Mouse (Mus musculus) cortical plate, adult 2 months (tissue): Measurements from ENCODE around the gene Myof. TPM values are rescaled to one million over a fixed set of nuclear protein-coding genes. Genes with fewer than 3 reads are reported as not detected.

Experiments
- H3K27ac ChIP-seq: fragments of 200-500 bp; 2 replicates; pipeline ENCODE4 v1.5.1; 2012; ENCODE audit warnings: low read length, control low read depth, inconsistent platforms; ENCODE audit not compliant: insufficient read depth
- H3K4me1 ChIP-seq: fragments of 200-500 bp; 2 replicates; pipeline ENCODE4 v1.6.1; 2011; ENCODE audit warnings: low read length; ENCODE audit not compliant: control insufficient read depth, insufficient read depth
- H3K4me3 ChIP-seq: fragments of 200-500 bp; 2 replicates; pipeline ENCODE4 v1.5.1; 2011; ENCODE audit warnings: mild to moderate bottlenecking, low read length, control low read depth; ENCODE audit not compliant: insufficient read depth
- CTCF ChIP-seq: fragments of 200-500 bp; IDR thresholded peaks from 2 replicates; pipeline ENCODE4 v1.5.1; 2011; ENCODE audit warnings: mild to moderate bottlenecking, control low read depth, low read length; ENCODE audit not compliant: insufficient read depth; ENCODE audit errors: extremely low read depth
- POLR2A ChIP-seq: fragments of 200-500 bp; IDR thresholded peaks from 2 replicates; pipeline ENCODE4 v1.6.1; 2011; ENCODE audit warnings: mild to moderate bottlenecking, low read length, control low read depth; ENCODE audit not compliant: insufficient read depth; ENCODE audit errors: extremely low read depth
- polyA plus RNA-seq: library from polyadenylated mRNA; depleted of rRNA; stranded (reverse); fragments of >200 nt; gene quantifications from 2 replicates; pipeline ENCODE4 v1.2.3, GENCODE M21; 2012; rRNA removed

Myof gene
- polyA plus RNA-seq: 4.3 and 4.8 TPM in 2 replicates

DNA sequence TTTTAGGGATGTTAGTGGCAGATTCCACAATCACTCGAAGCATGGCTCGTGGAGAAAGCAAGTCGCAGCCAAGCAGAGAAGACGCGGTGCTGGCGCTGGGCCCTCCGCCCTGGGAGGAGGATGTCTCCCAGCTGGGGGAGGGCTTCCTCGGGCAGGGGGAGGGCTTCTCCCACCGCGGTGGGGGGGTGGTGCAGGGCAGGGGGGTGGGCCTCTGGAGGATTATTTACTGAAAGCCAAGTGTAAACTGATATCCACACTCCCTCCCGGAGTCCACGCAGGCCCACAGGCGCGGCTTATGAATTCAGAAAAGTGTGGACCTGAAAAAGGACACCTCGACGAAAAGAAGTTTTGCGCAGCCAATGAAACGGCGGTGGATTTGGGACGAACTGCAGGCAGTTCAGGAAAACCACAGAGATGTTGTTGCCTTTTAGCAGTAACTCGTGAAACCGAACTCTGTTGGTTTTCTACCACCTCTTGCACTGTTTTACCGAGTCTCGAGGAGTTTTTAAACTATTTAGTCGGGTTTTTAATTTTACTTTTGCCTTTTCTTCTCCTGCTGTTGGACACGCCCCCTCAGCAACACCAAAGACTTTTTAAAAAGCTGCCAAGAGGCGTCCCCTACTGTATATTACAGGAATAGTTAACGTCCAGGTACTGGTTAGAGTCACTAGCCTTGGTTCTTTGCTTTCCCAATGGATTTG, at the start of gene Myof:
TSS of gene Myof (minus strand) at position 297 of the 701 bp plus-strand sequence.
- no peak for TF ChIP-seq POLR2A
- peak; percentile 24; the same call in 1 of the 2 replicates for TF ChIP-seq CTCF
- Histone ChIP-seq H3K4me3 (peak within 1 kb of the TSS; percentile 24), H3K4me1 (no peaks in the 10 kb centered on the region), H3K27ac (no peak within 1 kb of the TSS)

DNA sequence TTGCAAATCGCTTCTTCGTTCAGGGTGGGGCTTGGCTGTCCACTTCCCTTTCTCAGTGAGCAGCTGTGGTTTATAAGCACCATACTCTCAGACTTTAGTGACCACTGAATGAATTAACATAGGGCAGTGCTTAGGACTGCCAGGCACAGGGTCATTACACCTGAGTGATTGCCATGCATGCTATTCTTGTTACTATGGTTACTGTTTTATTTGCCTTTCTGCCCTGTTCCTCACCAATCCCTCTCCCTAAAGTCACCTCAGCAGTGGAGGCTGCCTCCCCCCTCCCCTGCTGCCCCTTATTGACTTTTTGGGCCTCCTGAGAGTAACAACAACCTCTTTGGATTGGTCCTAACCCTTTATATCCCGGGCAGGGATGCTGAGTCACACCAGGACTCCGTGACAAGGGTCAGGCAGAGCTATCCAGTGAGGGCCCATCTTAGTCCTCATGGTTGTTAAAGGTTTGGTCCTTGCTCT, 48.2 kb upstream of the Myof start:
- Histone ChIP-seq H3K4me1 (no peaks in the 10 kb centered on the region), H3K27ac (no peak overlapping the region), H3K4me3 (no peak overlapping the region)
- no peak for TF ChIP-seq POLR2A
- no peak for TF ChIP-seq CTCF

DNA sequence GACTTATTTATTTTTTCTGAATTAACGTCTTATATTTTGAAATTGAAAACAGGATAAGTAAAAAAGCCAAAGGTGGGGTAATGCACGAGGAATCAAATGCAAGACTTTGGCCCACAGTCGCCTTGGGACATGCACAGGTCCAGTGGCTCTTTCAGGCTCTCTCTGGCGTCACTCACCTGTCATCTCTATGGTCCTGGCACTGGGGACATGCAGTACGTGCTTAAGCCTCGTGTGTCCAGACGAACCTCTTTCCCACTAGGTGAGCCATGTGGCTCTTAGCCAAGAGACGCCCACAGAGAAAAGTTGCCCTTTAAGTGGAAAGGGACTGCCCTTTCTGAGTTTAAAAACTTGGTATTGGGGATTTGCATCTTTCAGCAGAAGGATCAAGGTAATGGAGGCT, 46.0 kb upstream of the Myof start:
- TF ChIP-seq CTCF: no peak
- TF ChIP-seq POLR2A: no peak
- H3K4me3 ChIP-seq: no peak overlapping the region
- H3K27ac ChIP-seq: no peak overlapping the region
- H3K4me1 ChIP-seq: no peaks in the 10 kb centered on the region

DNA sequence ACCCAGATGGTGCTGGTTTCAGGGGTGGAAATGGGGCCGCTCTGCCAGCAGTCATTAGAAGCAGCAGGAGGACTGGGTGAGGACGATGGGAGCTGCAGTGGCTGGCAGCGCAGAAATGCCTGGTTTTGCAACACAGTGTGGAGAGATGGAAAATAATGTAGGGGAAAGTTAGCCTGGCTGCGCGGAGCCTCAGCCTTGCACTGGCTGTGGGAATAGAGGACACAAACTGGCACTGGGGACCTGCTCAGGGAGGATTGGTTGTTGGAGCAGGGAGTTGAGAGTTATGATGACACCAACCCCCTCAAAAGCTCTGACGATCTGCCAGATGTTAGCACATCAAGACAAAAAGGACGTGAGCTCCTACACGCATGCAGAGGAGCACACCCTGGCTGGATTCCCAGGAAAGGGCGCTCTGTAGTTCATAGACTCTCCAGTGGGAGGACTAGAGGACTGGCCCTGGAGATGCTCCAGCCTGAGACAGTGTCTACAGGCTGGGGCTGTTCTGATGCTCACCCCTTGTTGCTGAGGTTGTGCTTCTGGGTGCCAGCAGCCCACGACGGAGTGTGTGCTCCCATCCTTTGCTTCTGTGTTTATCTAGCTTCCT, 43.7 kb upstream of the Myof start:
- Histone ChIP-seq H3K27ac (no peak overlapping the region), H3K4me3 (no peak overlapping the region), H3K4me1 (no peaks in the 10 kb centered on the region)
- TF ChIP-seq CTCF (peak; percentile 44), POLR2A (no peak)

DNA sequence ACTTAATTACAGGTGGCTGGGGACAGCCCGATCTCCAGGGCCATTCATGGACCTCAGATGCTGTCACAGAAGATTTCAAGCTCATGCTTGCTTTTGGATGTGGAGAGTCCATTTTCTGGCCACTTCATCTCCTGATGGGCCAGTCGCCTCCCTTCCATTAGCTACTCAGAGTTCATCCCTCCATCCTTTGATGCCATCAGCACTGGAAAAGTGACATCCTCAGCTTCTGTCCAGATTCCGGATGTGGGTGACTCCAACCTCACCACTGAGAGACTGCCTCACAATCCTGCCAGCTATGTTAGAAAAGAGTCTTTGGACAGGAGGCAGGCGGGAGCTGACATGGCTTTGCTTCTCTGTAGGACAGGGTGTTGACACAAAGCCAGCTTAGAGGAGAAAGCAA, 42.5 kb upstream of the Myof start:
- TF ChIP-seq POLR2A: no peak
- TF ChIP-seq CTCF: no peak
- Histone ChIP-seq H3K4me3 (no peak overlapping the region), H3K4me1 (no peaks in the 10 kb centered on the region), H3K27ac (no peak overlapping the region)

DNA sequence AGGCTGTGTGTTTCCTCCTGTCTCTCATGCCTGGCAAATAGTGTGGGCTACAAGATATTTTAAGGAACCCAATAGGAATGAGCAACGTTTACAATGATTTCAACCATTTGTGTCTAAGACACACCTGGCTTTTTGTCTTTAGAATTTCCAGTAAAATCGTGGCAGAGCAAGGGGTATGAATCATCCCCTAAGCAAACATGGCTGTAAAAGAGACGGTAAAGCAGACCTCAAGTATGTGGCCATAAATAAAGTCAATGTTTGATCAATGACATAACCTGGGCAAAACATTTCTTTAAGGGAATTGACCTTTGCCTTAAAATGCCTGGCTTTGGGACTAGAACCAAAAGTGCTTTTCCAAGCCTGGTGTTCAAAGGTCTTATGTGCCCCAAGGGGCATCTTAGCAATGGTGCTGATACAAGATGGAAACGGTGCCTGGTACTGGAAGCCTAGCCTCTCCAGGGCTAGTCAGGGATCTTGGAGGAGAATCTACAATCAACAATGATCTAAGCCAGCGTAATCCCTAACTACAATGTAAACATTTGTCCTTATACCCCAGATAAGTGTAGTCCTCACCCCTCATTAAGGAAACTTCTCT, 39.7 kb upstream of the Myof start:
- TF ChIP-seq POLR2A: no peak
- TF ChIP-seq CTCF: no peak
- Histone ChIP-seq H3K4me1 (no peaks in the 10 kb centered on the region), H3K27ac (no peak overlapping the region), H3K4me3 (no peak overlapping the region)

DNA sequence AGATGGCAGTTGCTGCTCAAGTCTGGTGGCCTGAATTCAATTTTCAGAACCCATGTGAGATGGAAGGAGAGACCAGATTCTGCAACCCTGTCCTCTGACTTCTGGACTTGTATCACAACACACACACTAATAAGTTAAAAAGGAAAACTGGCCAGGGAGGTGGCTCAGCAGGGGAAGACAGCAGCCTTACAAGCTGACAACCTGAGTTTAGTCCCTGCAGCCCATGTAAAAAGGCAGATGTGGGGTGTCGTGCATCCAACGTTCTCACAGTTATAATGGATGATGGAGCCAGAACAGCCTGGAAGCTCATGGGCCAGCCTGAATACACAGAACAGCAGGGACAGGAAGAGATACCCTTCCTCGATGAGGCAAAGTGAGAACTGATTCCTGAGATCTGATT, 38.0 kb upstream of the Myof start:
- H3K27ac ChIP-seq: no peak overlapping the region
- no peak for TF ChIP-seq CTCF
- TF ChIP-seq POLR2A: no peak
- no peak overlapping the region for H3K4me3 ChIP-seq
- H3K4me1 ChIP-seq: no peaks in the 10 kb centered on the region

DNA sequence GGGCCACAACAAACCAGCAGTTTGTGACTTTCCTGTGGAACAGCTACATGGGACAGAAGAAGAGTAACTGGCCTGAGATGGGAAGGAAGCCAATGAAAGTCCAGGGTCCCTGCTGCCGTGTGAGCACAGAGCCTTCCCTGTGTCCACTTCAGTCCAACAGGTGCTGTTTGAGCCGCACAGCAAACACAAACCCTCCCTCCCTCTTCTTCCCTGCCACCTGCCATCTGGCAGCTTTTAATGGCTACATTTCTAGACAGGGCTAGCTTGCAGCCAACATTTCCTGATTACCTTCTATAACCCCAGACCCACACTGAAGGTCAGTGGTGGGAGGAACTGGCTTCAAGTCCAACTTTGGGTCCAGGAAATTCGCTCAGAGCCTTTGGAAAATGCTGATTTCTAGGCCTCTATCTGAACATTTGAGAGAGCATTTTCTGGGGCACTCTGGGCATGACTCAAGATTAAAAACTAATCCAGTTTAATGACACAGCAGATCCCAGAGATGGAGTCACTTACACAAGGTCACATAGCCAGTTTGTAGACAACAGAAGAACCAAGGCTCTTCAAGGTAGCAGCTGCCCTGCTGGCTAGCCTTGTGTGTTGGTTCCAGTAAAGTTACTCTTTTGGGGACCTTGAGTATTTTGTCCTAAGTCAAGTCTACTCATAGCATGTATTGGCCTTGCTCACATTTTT, 34.6 kb upstream of the Myof start:
- TF ChIP-seq CTCF (no peak), POLR2A (no peak)
- H3K4me3 ChIP-seq: no peak overlapping the region
- no peaks in the 10 kb centered on the region for H3K4me1 ChIP-seq
- no peak overlapping the region for H3K27ac ChIP-seq

DNA sequence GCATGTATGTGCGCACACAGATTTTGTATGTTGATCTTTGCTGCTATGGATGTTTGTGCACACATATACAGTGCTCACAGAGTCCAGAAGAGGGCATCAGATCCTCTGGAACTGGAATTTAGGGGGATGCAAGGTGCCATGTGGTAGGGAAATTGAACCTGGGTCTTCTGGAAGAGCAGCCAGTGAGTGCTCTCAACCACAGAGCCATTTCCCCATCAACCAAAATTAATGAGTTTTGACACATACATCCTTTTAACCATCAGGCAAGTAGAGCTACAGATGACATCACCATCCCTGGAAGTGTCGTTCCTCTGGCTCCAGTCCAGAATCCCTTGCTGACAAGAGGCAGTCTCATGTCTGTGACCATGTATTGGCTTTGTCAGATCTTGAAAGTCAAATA, 32.9 kb upstream of the Myof start:
- TF ChIP-seq POLR2A (no peak), CTCF (peak; percentile 25; the same call in 1 of the 2 replicates)
- Histone ChIP-seq H3K27ac (no peak overlapping the region), H3K4me1 (no peaks in the 10 kb centered on the region)

More for the DNA sequence above, 32.9 kb upstream of the Myof start:
- no peak overlapping the region for H3K4me3 ChIP-seq
